Mouse (Mus musculus) kidney, adult 2 months (tissue): ENCODE measurements at regions not wholly inside any gene's neighbourhood (a gene's known extent, or its start where the extent isn't known, plus 50 kb on each side); places are given as distances from the start of the nearest gene placed in this dataset.

Source experiments
- CTCF ChIP-seq: fragments of 200-500 bp; conservative IDR thresholded peaks from 2 replicates; pipeline ENCODE4 v1.5.1; 2011; ENCODE audit warnings: low read depth, mild to moderate bottlenecking, control low read depth, low read length, moderate library complexity, mixed read lengths; ENCODE audit not compliant: insufficient read depth, insufficient read length
- POLR2A ChIP-seq: fragments of 200-500 bp; IDR thresholded peaks from one replicate; pipeline ENCODE4 v1.6.1; 2011; ENCODE audit warnings: low read depth, low read length, control low read depth

GRCm38 (mm10) chr5:64582031-64582430 is 221.2 kb upstream of the Klf3 start:
- no peak for TF ChIP-seq POLR2A
- TF ChIP-seq CTCF = no peak
